Mouse (Mus musculus) CH12.LX (cell line): ENCODE measurements at regions not wholly inside any gene's neighbourhood (a gene's known extent, or its start where the extent isn't known, plus 50 kb on each side); places are given as distances from the start of the nearest gene placed in this dataset.

Experiments used
- DNase-seq: peaks from one replicate; pipeline ENCODE4 v3.0.0-alpha.2; 2013; ENCODE audit errors: extremely low read depth
- H3K27ac ChIP-seq: 2 replicates; pipeline ENCODE4 v1.5.1; 2012; ENCODE audit warnings: low read depth, mild to moderate bottlenecking, control low read depth, moderate library complexity; ENCODE audit not compliant: insufficient read depth
- H3K27me3 ChIP-seq: replicated peaks from 2 replicates; pipeline ENCODE3; 2012; ENCODE audit warnings: inconsistent platforms
- H3K36me3 ChIP-seq, 2 experiments: replicated peaks in 1 of 2; 2 replicates each; pipeline versions ENCODE3 to v1.6.1; 2012; ENCODE audit warnings: inconsistent platforms in 1 of 2, low read length in 1 of 2, mild to moderate bottlenecking in 1 of 2, mixed read lengths in 1 of 2, moderate library complexity in 1 of 2; ENCODE audit not compliant: control insufficient read depth in 1 of 2, insufficient read depth in 1 of 2
- H3K4me1 ChIP-seq, 2 experiments: 2 replicates each; pipeline ENCODE4 v1.6.1; 2012; ENCODE audit warnings: inconsistent platforms in 1 of 2, moderate library complexity in 1 of 2; ENCODE audit not compliant: insufficient read depth in 2 of 2, control insufficient read depth in 1 of 2
- H3K4me2 ChIP-seq: 2 replicates; pipeline ENCODE4 v1.6.1; 2012; ENCODE audit warnings: low read depth, mild to moderate bottlenecking, control low read depth; ENCODE audit not compliant: poor library complexity, insufficient read depth, severe bottlenecking
- H3K4me3 ChIP-seq, 3 experiments: fragments of 150-350 bp in 1 of 3; sonication (generic) in 1 of 3; replicated peaks in 1 of 3; 2 replicates each; pipeline versions ENCODE3 to v1.5.1; 2011 to 2012; ENCODE audit warnings: low read depth in 2 of 3, low read length in 2 of 3, mild to moderate bottlenecking in 2 of 3, moderate library complexity in 2 of 3, control low read depth in 1 of 3, improper control_type of control experiment in 1 of 3, inconsistent platforms in 1 of 3, mixed read lengths in 1 of 3; ENCODE audit not compliant: poor library complexity in 1 of 3
- H3K79me2 ChIP-seq: replicated peaks from 2 replicates; pipeline ENCODE4 v1.6.1; 2012; ENCODE audit warnings: mild to moderate bottlenecking, moderate library complexity; ENCODE audit not compliant: control insufficient read depth, poor library complexity, insufficient read depth, severe bottlenecking; ENCODE audit errors: extremely low read depth
- H3K9ac ChIP-seq: 2 replicates; pipeline ENCODE4 v1.6.1; 2012; ENCODE audit warnings: low read depth, mild to moderate bottlenecking, control low read depth, moderate library complexity; ENCODE audit not compliant: insufficient read depth
- H3K9me3 ChIP-seq: replicated peaks from 2 replicates; pipeline ENCODE3; 2012; ENCODE audit warnings: low read length, inconsistent platforms, mixed read lengths
- CHD2 ChIP-seq: IDR thresholded peaks from 2 replicates; pipeline ENCODE4 v1.6.1; 2011; ENCODE audit warnings: low read length, improper control_type of control experiment
- CTCF ChIP-seq, 2 experiments: IDR thresholded peaks in 1 of 2; conservative IDR thresholded peaks in 1 of 2; 2 replicates each; pipeline ENCODE4 v1.5.1; 2011 to 2012; ENCODE audit warnings: low read depth in 2 of 2, low read length in 2 of 2, improper control_type of control experiment in 1 of 2, inconsistent platforms in 1 of 2, mild to moderate bottlenecking in 1 of 2, moderate library complexity in 1 of 2
- ELF1 ChIP-seq: IDR thresholded peaks from 2 replicates; pipeline ENCODE4 v1.6.1; 2014; ENCODE audit warnings: low read depth, mild to moderate bottlenecking, inconsistent platforms, low read length, improper control_type of control experiment
- GABPA ChIP-seq: IDR thresholded peaks from 2 replicates; pipeline ENCODE4 v1.6.1; 2012; ENCODE audit warnings: low read depth, low read length, improper control_type of control experiment, inconsistent platforms; ENCODE audit not compliant: insufficient replicate concordance
- IRF4 ChIP-seq: IDR thresholded peaks from 2 replicates; pipeline ENCODE4 v1.6.1; 2014; ENCODE audit warnings: low read depth, mild to moderate bottlenecking, inconsistent platforms, low read length, improper control_type of control experiment
- KAT2A ChIP-seq: IDR thresholded peaks from 2 replicates; pipeline ENCODE4 v1.6.1; 2012; ENCODE audit warnings: low read length, improper control_type of control experiment, inconsistent platforms; ENCODE audit not compliant: insufficient replicate concordance
- NRF1 ChIP-seq: IDR thresholded peaks from 2 replicates; pipeline ENCODE4 v1.6.1; 2014; ENCODE audit warnings: low read depth, mild to moderate bottlenecking, inconsistent platforms, low read length, improper control_type of control experiment, moderate library complexity
- RAD21 ChIP-seq: IDR thresholded peaks from 2 replicates; pipeline ENCODE4 v1.6.1; 2011; ENCODE audit warnings: low read depth, mild to moderate bottlenecking, low read length, improper control_type of control experiment, moderate library complexity
- RCOR1 ChIP-seq: conservative IDR thresholded peaks from 2 replicates; pipeline ENCODE4 v1.6.1; 2012; ENCODE audit warnings: low read depth, mild to moderate bottlenecking, inconsistent platforms, low read length, improper control_type of control experiment
- SMC3 ChIP-seq: IDR thresholded peaks from 2 replicates; pipeline ENCODE4 v1.6.1; 2011; ENCODE audit warnings: low read depth, low read length, improper control_type of control experiment
- TBP ChIP-seq: conservative IDR thresholded peaks from 2 replicates; pipeline ENCODE4 v1.6.1; 2011; ENCODE audit warnings: low read depth, low read length, improper control_type of control experiment
- USF2 ChIP-seq: conservative IDR thresholded peaks from 2 replicates; pipeline ENCODE4 v1.6.1; 2011; ENCODE audit warnings: low read depth, low read length, improper control_type of control experiment
- ZC3H11A ChIP-seq: IDR thresholded peaks from 2 replicates; pipeline ENCODE4 v1.6.1; 2012; ENCODE audit warnings: low read depth, mild to moderate bottlenecking, inconsistent platforms, low read length, improper control_type of control experiment
- ZKSCAN1 ChIP-seq: IDR thresholded peaks from 2 replicates; pipeline ENCODE4 v1.6.1; 2012; ENCODE audit warnings: low read depth, inconsistent platforms, low read length, improper control_type of control experiment, borderline replicate concordance
- ZMIZ1 ChIP-seq: IDR thresholded peaks from 2 replicates; pipeline ENCODE4 v1.6.1; 2012; ENCODE audit warnings: low read depth, mild to moderate bottlenecking, inconsistent platforms, low read length, improper control_type of control experiment
- dilution Hi-C: fragments of 300-500 bp; cut with MboI; formaldehyde crosslinking; loops from 2 replicates; pipeline ENCODE4 v1.14.3; 2020; ENCODE audit warnings: low sequenced_read_pairs; ENCODE audit not compliant: extremely low pct_unique_long_range_greater_than_20kb, extremely low pct_ligation_motif_present
- in situ Hi-C: fragments of 300-500 bp; cut with MboI; formaldehyde crosslinking; loops from 3 replicates; pipeline ENCODE4 v1.14.3; 2019; ENCODE audit warnings: low sequenced_read_pairs, low pct_ligation_motif_present, low pct_unique_long_range_greater_than_20kb, mixed read lengths

GRCm38 (mm10) chr8:116438895-116439294, 65.9 kb upstream of the Dynlrb2 start:
- Histone ChIP-seq H3K4me2 (no peak overlapping the region), H3K9me3 (peaks cover under 1% of the 10 kb centered on the region), H3K36me3 (no peaks in the 10 kb centered on the region), H3K9ac (no peak overlapping the region), H3K4me1 (no peaks in the 10 kb centered on the region), H3K79me2 (no peaks in the 10 kb centered on the region), H3K27ac (no peak overlapping the region), H3K4me3 (no peak overlapping the region)
- dilution Hi-C loops: no loop called here
- in situ Hi-C loops: loop anchor here (25.0 kb wide), 1 partner anchor 1977 kb away; no protein-coding TSS in a partner anchor
- DNase-seq: peak; percentile 66
- TF ChIP-seq SMC3 (peak; percentile 85), CTCF (conservative IDR thresholded peaks at IDR 0.05 in 1 of 2, IDR thresholded peaks at IDR 0.05 in 1 of 2; ENCODE audit: low read depth in 2 of 2, low read length in 2 of 2) (peak; percentile 87 to 89), ZC3H11A (0 out of 2 replicates have a peak, but pooled peaks have one; percentile 19), ZKSCAN1 (no peak), RAD21 (peak; percentile 86), ELF1 (peak; percentile 63), ZMIZ1 (no peak)
- TF ChIP-seq, all 38 proteins: peak for 5
- H3K27me3 ChIP-seq: peaks cover 51% of the 10 kb centered on the region

- H3K4me2 ChIP-seq: no peak overlapping the region
- no peaks in the 10 kb centered on the region for H3K36me3 ChIP-seq
- H3K27ac ChIP-seq: no peak overlapping the region
- DNase-seq: no peak
- TF ChIP-seq ZKSCAN1: no peak
- no peak for TF ChIP-seq NRF1
- no peak for TF ChIP-seq RCOR1
- TF ChIP-seq SMC3: no peak
- no peak for TF ChIP-seq RAD21
- TF ChIP-seq CHD2: no peak
- no peak for TF ChIP-seq TBP
- no peak for TF ChIP-seq GABPA
- no peak for TF ChIP-seq IRF4
- no peak for TF ChIP-seq USF2
- no peak for TF ChIP-seq KAT2A
- no peaks in the 10 kb centered on the region for H3K79me2 ChIP-seq
- H3K27me3 ChIP-seq: peaks cover 37% of the 10 kb centered on the region
- no peaks in the 10 kb centered on the region for H3K9me3 ChIP-seq
- H3K9ac ChIP-seq: no peak overlapping the region
- in situ Hi-C loops (loop anchor here (25.0 kb wide), 1 partner anchor 1973 kb away; no protein-coding TSS in a partner anchor), dilution Hi-C loops (no loop called here)
- H3K4me3 ChIP-seq: no peak overlapping the region
- H3K4me1 ChIP-seq: no peaks in the 10 kb centered on the region
These were observed 69.3 kb upstream of the Dynlrb2 start for GRCm38 (mm10) chr8:116435268-116435980.
